Mouse (Mus musculus) hindbrain, embryonic 15.5 days (tissue): ENCODE data around the gene Ildr1. TPM values are rescaled to one million over a fixed set of nuclear protein-coding genes. Genes with fewer than 3 reads are reported as not detected.

Experiments
- ATAC-seq: fragments of 200-750 bp; cut with Nextera tagmentation; 2 replicates; pipeline ENCODE4 v1.8.0; 2017; ENCODE audit warnings: low read depth, moderate number of reproducible peaks, moderate TSS enrichment; ENCODE audit not compliant: low FRiP score
- H3K27ac ChIP-seq: fragments of 300-500 bp; sonication (generic); replicated peaks from 2 replicates; pipeline ENCODE4 v1.5.1; 2015; ENCODE audit warnings: mild to moderate bottlenecking, inconsistent platforms
- H3K27me3 ChIP-seq: fragments of 300-500 bp; sonication (generic); 2 replicates; pipeline ENCODE4 v1.6.1; 2015; ENCODE audit warnings: control low read depth, inconsistent platforms
- H3K36me3 ChIP-seq: fragments of 300-500 bp; sonication (generic); 2 replicates; pipeline ENCODE4 v1.6.1; 2015; ENCODE audit warnings: control low read depth, inconsistent platforms
- H3K4me1 ChIP-seq: fragments of 300-500 bp; sonication (generic); replicated peaks from 2 replicates; pipeline ENCODE4 v1.6.1; 2015; ENCODE audit warnings: control low read depth, inconsistent platforms
- H3K4me2 ChIP-seq: fragments of 300-500 bp; sonication (generic); 2 replicates; pipeline ENCODE4 v1.6.1; 2015; ENCODE audit warnings: moderate library complexity, mild to moderate bottlenecking, inconsistent platforms
- H3K4me3 ChIP-seq: fragments of 300-500 bp; sonication (generic); 2 replicates; pipeline ENCODE4 v1.5.1; 2015; ENCODE audit warnings: mild to moderate bottlenecking, inconsistent platforms
- H3K9ac ChIP-seq: fragments of 300-500 bp; sonication (generic); 2 replicates; pipeline ENCODE4 v1.6.1; 2015; ENCODE audit warnings: inconsistent platforms
- H3K9me3 ChIP-seq: fragments of 300-500 bp; sonication (generic); 2 replicates; pipeline ENCODE4 v1.6.1; 2016; ENCODE audit warnings: control low read depth, inconsistent platforms
- WGBS: fragments of 180-500 bp; shearing (Covaris S2); methylation state at CpG from one replicate; pipeline ENCODE4 v1.1.7; 2015; 5-methylcytosine and 5-hydroxymethylcytosine counted together
- polyA plus RNA-seq: library from polyadenylated mRNA; unstranded; fragments of >200 nt; fragmentation: Nextera tagmentation; extraction: Ambion mirVana; gene quantifications from 2 replicates; pipeline ENCODE4 v1.2.1, GENCODE M21; 2015

Ildr1 gene
- polyA plus RNA-seq, 1 experiment from 2014 or later = 0.38 TPM

DNA sequence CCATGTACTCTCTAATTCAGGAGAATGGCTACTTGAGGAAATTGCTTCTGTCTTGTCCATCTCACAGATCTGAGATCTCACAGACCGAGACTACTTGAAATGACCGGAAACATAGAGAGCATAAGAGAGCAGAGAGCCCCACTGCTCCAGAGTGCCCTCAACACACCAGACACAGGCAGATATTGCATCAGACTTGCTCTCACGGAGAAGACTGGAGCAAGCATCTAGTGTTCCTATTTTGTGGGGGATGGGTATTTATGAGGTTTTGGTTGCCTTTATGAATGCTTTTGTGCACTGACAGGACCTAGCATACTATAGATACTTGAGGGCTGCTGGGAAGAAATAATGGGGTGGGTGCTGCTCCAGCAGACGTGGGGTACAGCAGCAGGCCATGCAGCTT is 20.6 kb upstream of the Ildr1 start:
- no peak overlapping the region for H3K9ac ChIP-seq
- no peaks in the 10 kb centered on the region for H3K36me3 ChIP-seq
- no peaks in the 10 kb centered on the region for H3K27me3 ChIP-seq
- WGBS = 84% methylated on average over 4 of the region's 4 CpGs
- no peaks in the 10 kb centered on the region for H3K4me1 ChIP-seq
- no peak for ATAC-seq
- no peaks in the 10 kb centered on the region for H3K9me3 ChIP-seq
- no peak overlapping the region for H3K4me3 ChIP-seq
- H3K27ac ChIP-seq = no peak overlapping the region
- no peak overlapping the region for H3K4me2 ChIP-seq

DNA sequence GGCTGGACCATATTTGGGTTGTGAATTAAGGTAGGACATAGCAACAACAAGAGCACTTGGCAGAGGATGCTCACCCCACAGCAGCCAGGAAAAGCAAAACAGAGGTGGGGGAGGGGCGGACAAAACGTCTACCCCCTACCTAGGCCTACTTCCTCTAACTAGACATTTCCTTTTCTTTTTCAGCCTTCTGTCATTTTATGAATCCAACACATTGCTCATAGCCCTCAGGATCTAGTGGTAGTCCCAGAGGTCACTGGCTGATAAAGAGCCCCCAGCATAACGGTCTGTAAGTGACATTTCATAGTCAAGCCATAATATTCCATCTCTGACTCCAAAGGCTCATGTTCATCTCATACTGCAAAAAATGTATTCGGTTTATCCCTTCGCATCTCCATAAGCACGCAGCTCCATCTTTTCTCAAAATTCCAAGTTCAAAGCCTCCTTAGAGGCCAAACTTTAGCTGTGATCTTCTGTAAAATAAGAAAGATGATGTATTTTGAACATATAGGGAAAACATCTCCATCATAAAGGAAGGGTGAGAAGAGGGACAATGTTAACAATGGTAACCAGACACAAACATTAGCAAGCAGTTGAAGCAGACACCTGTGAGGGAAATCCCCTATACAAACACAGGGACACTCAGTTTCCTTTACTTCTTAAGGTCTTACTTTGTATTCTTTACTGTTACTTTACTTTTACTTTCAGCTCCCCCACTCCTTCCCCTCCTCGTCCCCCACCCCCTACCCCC is 19.1 kb upstream of the Ildr1 start:
- no peak for ATAC-seq
- Histone ChIP-seq H3K27me3 (no peaks in the 10 kb centered on the region), H3K9ac (no peak overlapping the region), H3K9me3 (no peaks in the 10 kb centered on the region), H3K4me1 (no peaks in the 10 kb centered on the region), H3K4me3 (no peak overlapping the region), H3K4me2 (no peak overlapping the region), H3K27ac (no peak overlapping the region), H3K36me3 (no peaks in the 10 kb centered on the region)
- WGBS = 79% methylated on average over 6 of the region's 7 CpGs

DNA sequence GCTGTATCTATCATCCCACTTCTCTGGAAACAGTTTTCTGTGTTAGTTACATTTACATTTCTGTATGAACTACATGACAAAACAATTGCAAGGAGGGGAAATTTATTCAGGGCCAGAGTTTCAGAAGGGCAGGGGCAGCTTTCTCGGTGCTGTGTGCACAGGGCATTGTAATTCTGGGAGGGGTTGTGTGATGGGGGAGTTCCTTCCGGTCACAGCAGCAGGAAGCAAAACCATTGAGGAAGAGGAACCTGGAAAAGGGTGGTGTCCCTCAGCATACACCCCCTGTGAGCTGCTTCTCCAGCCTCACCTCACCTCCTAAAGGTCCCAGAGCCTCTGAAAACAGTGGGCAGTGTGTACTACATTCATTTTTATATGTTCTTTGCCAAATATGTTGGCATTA is 18.5 kb upstream of the Ildr1 start:
- Histone ChIP-seq H3K4me3 (no peak overlapping the region), H3K4me2 (no peak overlapping the region), H3K36me3 (no peaks in the 10 kb centered on the region), H3K4me1 (no peaks in the 10 kb centered on the region), H3K27me3 (no peaks in the 10 kb centered on the region), H3K9me3 (no peaks in the 10 kb centered on the region), H3K9ac (no peak overlapping the region), H3K27ac (no peak overlapping the region)
- WGBS = 26% methylated on average over 2 of the region's 2 CpGs
- ATAC-seq = no peak

DNA sequence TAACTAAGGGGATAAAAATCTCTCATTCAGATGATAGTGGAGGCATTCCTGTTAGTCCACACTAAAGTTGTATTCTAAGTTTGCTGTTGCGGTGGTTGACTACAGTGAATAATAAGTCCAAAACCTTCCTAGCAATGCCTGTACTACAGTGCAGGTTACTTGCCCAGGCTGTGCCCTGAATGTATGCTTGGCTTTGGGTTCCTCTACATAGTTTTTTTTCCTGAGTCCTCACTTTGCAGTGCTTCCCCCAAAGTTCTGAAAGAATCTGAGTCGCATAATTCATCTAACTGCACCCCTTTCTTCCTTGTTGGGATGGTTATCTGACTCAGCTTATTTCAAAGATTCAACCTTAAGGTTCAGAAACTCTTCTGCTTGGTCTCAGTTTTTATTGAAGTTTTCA is 17.9 kb upstream of the Ildr1 start:
- WGBS = 96% methylated on average over 2 of the region's 2 CpGs
- Histone ChIP-seq H3K9ac (no peak overlapping the region), H3K4me1 (no peaks in the 10 kb centered on the region), H3K4me2 (no peak overlapping the region), H3K27ac (no peak overlapping the region), H3K9me3 (no peaks in the 10 kb centered on the region), H3K4me3 (no peak overlapping the region), H3K36me3 (no peaks in the 10 kb centered on the region), H3K27me3 (no peaks in the 10 kb centered on the region)
- no peak for ATAC-seq

DNA sequence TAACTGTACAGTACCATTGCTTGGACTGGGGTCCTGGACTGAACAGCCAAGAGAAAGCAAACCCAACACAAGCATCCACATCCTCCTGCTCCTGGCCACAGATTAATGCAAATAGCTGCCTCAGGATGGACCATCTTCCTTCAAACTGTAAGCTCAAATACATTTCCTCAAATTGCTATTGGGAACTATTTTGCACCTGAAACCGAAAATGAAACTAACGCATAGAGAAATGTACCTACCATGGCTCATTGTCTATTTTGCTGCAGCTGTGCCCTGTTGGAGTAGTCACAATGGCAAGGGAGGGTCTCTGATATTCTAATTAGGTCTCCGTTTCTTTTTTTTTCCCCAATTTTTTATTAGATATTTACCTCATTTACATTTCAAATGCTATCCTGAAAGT is 11.9 kb upstream of the Ildr1 start:
- Histone ChIP-seq H3K4me1 (no peaks in the 10 kb centered on the region), H3K4me2 (no peak overlapping the region), H3K27me3 (no peaks in the 10 kb centered on the region), H3K36me3 (no peaks in the 10 kb centered on the region), H3K9ac (no peak overlapping the region), H3K9me3 (no peaks in the 10 kb centered on the region), H3K4me3 (no peak overlapping the region), H3K27ac (no peak overlapping the region)
- 89% methylated on average over 3 of the region's 3 CpGs for WGBS
- ATAC-seq = no peak

DNA sequence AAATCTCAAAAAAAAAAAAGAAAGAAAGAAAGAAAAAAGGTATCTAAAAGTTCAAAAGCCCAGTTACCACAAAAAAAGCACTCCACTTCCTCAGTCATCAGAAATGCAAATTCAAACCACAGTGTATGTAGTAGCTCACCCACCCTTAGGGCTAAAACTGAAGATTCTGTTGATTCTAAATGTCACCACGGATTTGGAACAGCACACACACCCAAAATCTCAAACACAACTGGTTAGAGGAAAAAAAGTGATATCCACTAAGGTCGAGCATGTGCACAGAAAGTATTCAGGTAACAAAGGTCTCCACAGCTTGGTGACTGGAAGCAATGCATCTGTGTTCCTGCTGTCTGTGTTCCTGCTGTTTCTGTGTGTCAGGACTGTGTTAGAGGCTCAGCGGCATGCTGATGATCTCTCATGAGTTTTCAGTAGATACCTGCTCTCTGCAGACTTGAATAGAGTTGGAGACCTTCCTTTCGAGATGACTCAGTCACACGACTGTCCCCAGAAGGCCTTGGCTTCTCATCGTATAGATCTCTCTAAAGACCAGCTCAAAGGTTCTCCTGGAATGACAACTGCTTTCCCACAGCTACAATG is 9.4 kb upstream of the Ildr1 start:
- 77% methylated on average over 6 of the region's 6 CpGs for WGBS
- Histone ChIP-seq H3K27me3 (no peaks in the 10 kb centered on the region), H3K4me2 (no peak overlapping the region), H3K4me3 (no peak overlapping the region), H3K9me3 (no peaks in the 10 kb centered on the region), H3K27ac (no peak overlapping the region), H3K4me1 (no peaks in the 10 kb centered on the region), H3K36me3 (no peaks in the 10 kb centered on the region), H3K9ac (no peak overlapping the region)
- ATAC-seq = no peak

DNA sequence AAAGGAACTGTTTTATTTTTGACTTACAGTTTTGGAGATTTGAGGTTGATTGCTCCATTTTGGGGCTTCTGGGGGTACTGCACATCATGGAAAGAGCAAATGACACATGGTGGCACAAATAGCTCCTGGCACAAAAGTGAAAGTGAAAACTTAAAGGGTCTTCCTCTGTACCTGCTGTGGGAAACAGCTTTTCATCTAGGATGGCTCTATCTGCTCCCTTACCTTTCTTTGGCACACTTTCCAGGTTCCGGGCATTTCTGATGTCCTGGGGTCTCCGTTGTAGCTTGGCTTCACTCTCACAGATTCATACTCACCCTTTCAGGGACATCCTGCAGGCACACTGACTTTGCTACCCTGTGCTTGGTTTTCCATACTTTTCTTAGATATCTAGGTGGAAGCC is 5.7 kb upstream of the Ildr1 start:
- no peak overlapping the region for H3K9ac ChIP-seq
- no peaks in the 10 kb centered on the region for H3K9me3 ChIP-seq
- no peak overlapping the region for H3K4me2 ChIP-seq
- WGBS = 96% methylated on average over 2 of the region's 2 CpGs
- no peak for ATAC-seq
- H3K27me3 ChIP-seq = peaks cover 6% of the 10 kb centered on the region; the same call in 1 of the 2 replicates
- no peaks in the 10 kb centered on the region for H3K4me1 ChIP-seq
- H3K27ac ChIP-seq = no peak overlapping the region
- no peak overlapping the region for H3K4me3 ChIP-seq
- H3K36me3 ChIP-seq = no peaks in the 10 kb centered on the region

DNA sequence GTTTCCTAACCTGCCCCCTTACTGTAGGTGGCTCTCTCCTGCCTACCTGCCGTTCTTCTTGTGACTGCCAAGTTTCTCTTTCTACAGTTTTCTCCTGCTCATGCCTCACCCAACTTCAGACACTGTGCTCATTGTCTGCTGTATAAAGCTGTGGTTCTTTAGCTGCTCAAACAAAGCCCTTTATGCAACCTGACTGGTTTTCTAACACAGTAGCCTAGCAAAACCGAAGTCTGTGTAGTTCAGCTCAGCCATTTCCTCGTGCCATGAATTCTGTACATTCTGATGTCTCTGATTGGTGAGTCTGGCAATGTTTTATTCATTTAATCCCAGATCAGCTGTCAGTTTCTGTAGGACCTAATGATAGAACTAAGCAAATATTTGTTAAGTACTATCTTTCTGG is 2.3 kb upstream of the Ildr1 start:
- no peak overlapping the region for H3K4me3 ChIP-seq
- H3K4me2 ChIP-seq = no peak overlapping the region
- no peaks in the 10 kb centered on the region for H3K36me3 ChIP-seq
- peaks cover 23% of the 10 kb centered on the region for H3K27me3 ChIP-seq
- no peak overlapping the region for H3K9ac ChIP-seq
- H3K27ac ChIP-seq = no peak overlapping the region
- H3K4me1 ChIP-seq = peaks cover 7% of the 10 kb centered on the region
- WGBS = 64% methylated on average over 3 of the region's 3 CpGs
- no peak for ATAC-seq
- H3K9me3 ChIP-seq = no peaks in the 10 kb centered on the region

DNA sequence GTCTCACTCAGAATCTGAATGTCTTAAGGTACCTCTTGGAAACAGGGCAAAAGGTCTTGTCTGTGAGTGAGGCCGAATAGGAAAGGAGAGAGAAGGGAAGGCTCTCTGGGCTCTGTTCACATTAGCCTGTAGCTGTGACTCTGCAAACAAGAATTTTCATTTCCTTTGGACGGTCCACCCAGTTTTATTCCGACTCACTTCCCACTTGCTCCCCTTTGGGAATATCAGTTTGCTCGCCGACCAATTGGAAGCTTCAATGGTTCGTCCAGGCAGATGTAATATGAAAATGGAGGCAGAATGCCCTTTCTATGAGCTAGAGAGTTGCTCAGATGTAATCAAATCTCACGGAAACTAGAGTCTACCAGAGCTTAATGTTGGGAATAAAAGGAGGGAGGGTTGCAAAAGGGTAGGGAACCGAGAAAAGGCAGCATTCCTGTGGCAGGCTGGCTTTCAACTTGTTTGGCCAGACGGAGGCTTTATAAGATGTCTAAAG is 1.1 kb downstream of the Ildr1 start:
- Histone ChIP-seq H3K4me1 (peaks cover 7% of the 10 kb centered on the region), H3K9ac (no peak overlapping the region), H3K9me3 (no peaks in the 10 kb centered on the region), H3K4me2 (peak overlapping the region; percentile 89; the same call in 1 of the 2 replicates), H3K27ac (no peak overlapping the region), H3K36me3 (no peaks in the 10 kb centered on the region), H3K4me3 (no peak overlapping the region), H3K27me3 (peaks cover 23% of the 10 kb centered on the region)
- ATAC-seq = no peak
- 65% methylated on average over 9 of the region's 9 CpGs for WGBS

DNA sequence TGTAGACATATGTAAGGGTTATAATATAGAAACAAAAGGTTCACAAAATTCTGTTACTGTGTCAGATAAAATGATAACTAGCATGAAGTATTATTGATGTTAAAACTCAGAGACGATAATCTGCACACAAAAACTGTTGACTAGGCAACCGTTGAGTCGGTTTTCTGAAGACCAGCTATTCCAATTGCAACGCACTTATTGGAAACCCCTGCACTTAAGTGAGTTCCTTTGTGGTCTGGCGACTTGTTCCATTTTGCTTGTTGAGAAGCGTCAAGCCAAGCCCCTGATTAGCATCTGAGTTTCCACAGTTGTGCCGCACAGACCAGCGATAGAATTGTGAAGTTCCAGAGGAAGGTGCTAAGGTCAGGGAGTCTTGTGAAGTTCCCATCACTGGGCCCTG is 3.6 kb downstream of the Ildr1 start:
- peaks cover 7% of the 10 kb centered on the region for H3K4me1 ChIP-seq
- H3K27me3 ChIP-seq = peaks cover 23% of the 10 kb centered on the region
- no peak for ATAC-seq
- H3K36me3 ChIP-seq = no peaks in the 10 kb centered on the region
- no peak overlapping the region for H3K4me2 ChIP-seq
- H3K9me3 ChIP-seq = no peaks in the 10 kb centered on the region
- H3K4me3 ChIP-seq = no peak overlapping the region
- 81% methylated on average over 8 of the region's 8 CpGs for WGBS
- H3K9ac ChIP-seq = no peak overlapping the region
- H3K27ac ChIP-seq = no peak overlapping the region

DNA sequence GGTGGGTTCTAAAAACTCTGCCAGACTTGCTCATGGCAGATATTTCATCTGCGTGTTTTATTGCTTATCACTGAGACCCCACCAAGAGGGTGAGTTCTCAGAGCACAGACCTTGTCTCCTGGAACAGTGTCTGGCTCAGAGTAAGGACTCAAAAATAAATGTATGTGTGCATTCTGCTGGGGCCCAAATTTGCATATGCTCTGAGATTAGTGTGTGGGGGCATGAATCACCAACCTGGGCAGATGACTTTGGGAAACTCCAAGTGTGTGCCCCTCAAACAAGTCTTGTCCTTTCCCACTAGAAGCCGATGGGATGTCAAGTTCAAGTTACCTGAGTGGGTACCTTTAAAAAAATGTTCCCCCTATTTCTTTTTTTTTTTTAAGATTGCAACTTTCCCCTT is 6.7 kb downstream of the Ildr1 start:
- no peaks in the 10 kb centered on the region for H3K4me1 ChIP-seq
- H3K27ac ChIP-seq = no peak overlapping the region
- H3K9ac ChIP-seq = no peak overlapping the region
- H3K4me2 ChIP-seq = no peak overlapping the region
- no peak for ATAC-seq
- H3K9me3 ChIP-seq = no peaks in the 10 kb centered on the region
- no peak overlapping the region for H3K4me3 ChIP-seq
- H3K27me3 ChIP-seq = no peaks in the 10 kb centered on the region
- WGBS = 85% methylated on average over 2 of the region's 2 CpGs
- H3K36me3 ChIP-seq = no peaks in the 10 kb centered on the region

DNA sequence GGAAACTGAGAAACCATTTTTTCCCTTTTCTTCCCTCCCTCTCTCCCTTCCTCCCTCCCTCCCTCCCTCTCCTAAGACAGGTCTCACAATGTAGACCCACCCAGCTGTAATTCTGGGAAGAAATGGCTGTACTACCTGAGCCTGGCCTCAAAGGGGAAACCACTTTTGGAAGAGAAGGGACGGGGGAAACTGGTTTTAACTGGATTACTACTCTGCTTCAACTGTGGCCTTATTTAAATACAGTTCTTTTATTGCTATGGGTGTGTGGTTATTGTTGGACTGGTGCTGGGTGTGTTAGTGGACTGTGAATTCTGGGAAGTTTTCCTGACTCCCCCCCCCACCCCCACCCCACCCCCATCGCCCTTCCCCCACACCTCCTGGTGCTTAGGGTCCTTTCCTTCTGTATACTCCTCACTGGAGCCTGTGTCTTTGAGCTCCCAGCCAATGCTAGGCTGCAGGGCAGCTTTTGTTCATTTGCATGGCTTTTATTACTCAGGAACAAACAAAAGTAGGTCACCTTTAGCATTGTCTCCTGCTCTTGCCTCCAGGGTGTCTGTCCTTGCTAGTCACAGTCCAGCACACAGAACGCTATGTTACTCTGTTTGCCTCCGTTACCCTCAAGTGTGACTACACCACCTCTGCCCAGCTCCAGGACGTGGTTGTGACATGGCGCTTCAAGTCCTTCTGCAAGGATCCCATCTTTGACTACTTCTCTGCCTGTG is 14.1 kb downstream of the Ildr1 start:
- Histone ChIP-seq H3K4me2 (no peak overlapping the region), H3K4me1 (no peaks in the 10 kb centered on the region), H3K27me3 (no peaks in the 10 kb centered on the region), H3K4me3 (no peak overlapping the region), H3K9me3 (no peaks in the 10 kb centered on the region), H3K36me3 (no peaks in the 10 kb centered on the region), H3K27ac (no peak overlapping the region), H3K9ac (no peak overlapping the region)
- WGBS = 69% methylated on average over 6 of the region's 6 CpGs
- ATAC-seq = no peak
